ENCODE assay signal across 17 mouse cellular contexts in genomic region chr9:71710776-71711175, GRCm38 (mm10).
DNase-seq lines count a peak whose midpoint lies in the region; ATAC-seq lines count a peak whose summit lies in the region.
"Had no signal": no experiment of that assay in that cellular context is flagged by ENCODE, and none has a peak within 500 bp of the region (broad histone marks: within the 10 kb centered on the region; RNA-seq: fewer than 3 reads in every experiment).

No protein-coding gene starts in this region.

- H3K4me1 ChIP-seq in hindbrain, embryonic 10.5 days (replicated peaks), result no peaks in the 10 kb centered on the region; the same call in 1 of the 2 replicates
- no peaks in the 10 kb centered on the region for H3K4me1 ChIP-seq in hindbrain, embryonic 13.5 days (replicated peaks)
- peaks cover 3% of the 10 kb centered on the region; the same call in 1 of the 2 replicates for H3K4me1 ChIP-seq in intestine, embryonic 16.5 days (ENCODE audit: control insufficient read depth, insufficient read depth, low read length)
- H3K4me1 ChIP-seq in liver, embryonic 16.5 days (ENCODE audit: control insufficient read depth, low read depth, low read length), result peaks cover 14% of the 10 kb centered on the region; the same call in 1 of the 2 replicates
- H3K4me1 ChIP-seq: forebrain, embryonic 13.5 days; midbrain, embryonic 13.5 days had no signal

- no peak for ATAC-seq in hindbrain, embryonic 13.5 days (ENCODE audit: low FRiP score)
- 0 out of 2 replicates have a peak, but pooled peaks have one; percentile 33 for ATAC-seq in intestine, embryonic 16.5 days
- ATAC-seq in liver, embryonic 16.5 days (ENCODE audit: low read depth), result peak; percentile 76
- ATAC-seq: forebrain, embryonic 13.5 days; hindbrain, postnatal 0 days; midbrain, embryonic 13.5 days; Patski had no signal

- H3K4me2 ChIP-seq in hindbrain, embryonic 13.5 days, result no peak overlapping the region
- H3K4me2 ChIP-seq in intestine, embryonic 16.5 days (ENCODE audit: low read depth, low read length), result no peak overlapping the region
- H3K4me2 ChIP-seq in liver, embryonic 16.5 days (ENCODE audit: low read depth, low read length), result no peak overlapping the region
- H3K4me2 ChIP-seq: embryonic facial prominence, embryonic 12.5 days; forebrain, embryonic 13.5 days; midbrain, embryonic 13.5 days had no signal

- peak overlapping the region; percentile 59; the same call in 1 of the 2 replicates for H3K27ac ChIP-seq in hindbrain, embryonic 10.5 days
- no peak overlapping the region for H3K27ac ChIP-seq in hindbrain, embryonic 13.5 days
- H3K27ac ChIP-seq in intestine, embryonic 16.5 days (ENCODE audit: low read length), result no peak overlapping the region
- no peak overlapping the region; the same call in 1 of the 2 replicates for H3K27ac ChIP-seq in liver, embryonic 16.5 days (ENCODE audit: low read length)
- H3K27ac ChIP-seq: embryonic facial prominence, embryonic 12.5 days; forebrain, embryonic 13.5 days; hindbrain, postnatal 0 days; midbrain, embryonic 13.5 days had no signal

- H3K27me3 ChIP-seq in hindbrain, embryonic 10.5 days (ENCODE audit: insufficient read depth, poor library complexity, severe bottlenecking), result no peaks in the 10 kb centered on the region
- H3K27me3 ChIP-seq in hindbrain, embryonic 13.5 days, result no peaks in the 10 kb centered on the region
- H3K27me3 ChIP-seq in intestine, embryonic 16.5 days (replicated peaks; ENCODE audit: control insufficient read depth, insufficient read depth, low read length), result no peaks in the 10 kb centered on the region
- no peaks in the 10 kb centered on the region for H3K27me3 ChIP-seq in liver, embryonic 16.5 days (ENCODE audit: control insufficient read depth, insufficient read depth, low read depth, low read length)
- H3K27me3 ChIP-seq: CH12.LX; embryonic facial prominence, embryonic 12.5 days; forebrain, embryonic 13.5 days; midbrain, embryonic 13.5 days; Patski had no signal

- no peak overlapping the region for H3K4me3 ChIP-seq in hindbrain, embryonic 10.5 days
- H3K4me3 ChIP-seq in hindbrain, embryonic 13.5 days, result no peak overlapping the region
- no peak overlapping the region for H3K4me3 ChIP-seq in intestine, embryonic 16.5 days (ENCODE audit: low read length)
- no peak overlapping the region for H3K4me3 ChIP-seq in liver, embryonic 16.5 days (ENCODE audit: low read depth, low read length)
- H3K4me3 ChIP-seq: embryonic facial prominence, embryonic 12.5 days; forebrain, embryonic 13.5 days; midbrain, embryonic 13.5 days had no signal

- no peak overlapping the region for H3K9ac ChIP-seq in hindbrain, embryonic 13.5 days
- no peak overlapping the region for H3K9ac ChIP-seq in intestine, embryonic 16.5 days (ENCODE audit: low read depth, low read length)
- H3K9ac ChIP-seq in liver, embryonic 16.5 days (ENCODE audit: low read depth, low read length), result no peak overlapping the region
- H3K9ac ChIP-seq: embryonic facial prominence, embryonic 12.5 days; forebrain, embryonic 13.5 days; midbrain, embryonic 13.5 days had no signal

- no peaks in the 10 kb centered on the region for H3K9me3 ChIP-seq in hindbrain, embryonic 10.5 days
- H3K9me3 ChIP-seq in hindbrain, embryonic 13.5 days, result no peaks in the 10 kb centered on the region
- H3K9me3 ChIP-seq in intestine, embryonic 16.5 days (ENCODE audit: control insufficient read depth, low read length), result no peaks in the 10 kb centered on the region
- no peaks in the 10 kb centered on the region for H3K9me3 ChIP-seq in liver, embryonic 16.5 days (replicated peaks; ENCODE audit: control insufficient read depth, low read length)
- H3K9me3 ChIP-seq: embryonic facial prominence, embryonic 12.5 days; forebrain, embryonic 13.5 days; midbrain, embryonic 13.5 days had no signal

- DNase-seq in hindbrain, embryonic 10.5 days (ENCODE audit: low spot score), result no peak
- DNase-seq in embryo, embryonic 9.5 days (ENCODE audit: extremely low spot score), result peak; percentile 9
- DNase-seq in adrenal gland, postnatal 25 days, result no peak
- no peak for DNase-seq in layer of hippocampus, adult 9-10 months (ENCODE audit: low spot score)
- DNase-seq: cerebellum, adult 2 months; lung, postnatal 36 days; right cerebral cortex, postnatal 14 days; thymus, adult 18-20 months had no signal

- WGBS in hindbrain, embryonic 10.5 days, result 81% methylated on average over 10 of the region's 10 CpGs
- WGBS in hindbrain, embryonic 13.5 days, result 85% methylated on average over 10 of the region's 10 CpGs
- WGBS in intestine, embryonic 16.5 days, result 71% methylated on average over 10 of the region's 10 CpGs
- 36% methylated on average over 10 of the region's 10 CpGs for WGBS in liver, embryonic 16.5 days (ENCODE audit: insufficient replicate concordance)

- H3K36me3 ChIP-seq in hindbrain, embryonic 10.5 days, result no peaks in the 10 kb centered on the region
- H3K36me3 ChIP-seq in hindbrain, embryonic 13.5 days, result no peaks in the 10 kb centered on the region
- no peaks in the 10 kb centered on the region for H3K36me3 ChIP-seq in intestine, embryonic 16.5 days (ENCODE audit: control insufficient read depth, insufficient read depth, low read length)
- H3K36me3 ChIP-seq in liver, embryonic 16.5 days (ENCODE audit: control insufficient read depth, insufficient read depth), result no peaks in the 10 kb centered on the region
- H3K36me3 ChIP-seq: midbrain, embryonic 13.5 days had no signal
